Mouse (Mus musculus) ES-Bruce4 (cell line): ENCODE data around the gene Rbpjl.

ENCODE experiments used
- CTCF ChIP-seq: IDR thresholded peaks from one replicate; pipeline ENCODE4 v1.8.1; 2011; ENCODE audit warnings: low read depth, low read length
- POLR2A ChIP-seq: IDR thresholded peaks from one replicate; pipeline ENCODE4 v1.8.1; 2011; ENCODE audit warnings: low read length; ENCODE audit not compliant: insufficient read depth

- no peak for TF ChIP-seq POLR2A
- TF ChIP-seq CTCF = no peak
These were observed 51.1 kb downstream of the Rbpjl start for GRCm38 (mm10) chr2:164453887-164454500.
